Mouse (Mus musculus): ENCODE data around the gene Mfn2. TPM values are rescaled to one million over a fixed set of nuclear protein-coding genes. Genes with fewer than 3 reads are reported as not detected.
"Not testable (repeated sequence)": the region's sequence is repeated elsewhere in the genome, so short reads cannot be mapped to it uniquely, and the experiment has no call there.

The Mfn2 gene
- polyA plus RNA-seq, 1 experiment from 2014 or later = 52.4 TPM

DNA sequence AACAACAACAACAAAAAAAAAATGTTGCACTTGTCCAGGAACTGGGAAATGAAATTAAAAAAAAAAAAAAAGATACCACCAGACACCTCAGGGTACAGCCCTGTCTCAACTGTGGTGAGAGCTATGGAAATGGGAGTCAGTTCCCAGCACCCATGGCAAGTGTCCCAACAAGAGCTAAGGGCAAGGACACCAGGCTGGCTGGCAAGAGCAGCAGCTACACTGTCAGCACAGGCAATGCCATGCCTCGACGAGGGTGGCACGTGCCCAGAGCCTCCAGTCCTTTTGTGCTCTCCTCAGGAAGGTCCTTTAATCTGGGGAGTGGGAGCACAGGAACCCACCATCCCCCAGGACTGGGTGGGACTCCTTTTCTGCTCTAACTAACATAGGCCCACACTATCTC is 20.4 kb downstream of the Mfn2 start:
- Histone ChIP-seq H3K4me1 (no peaks in the 10 kb centered on the region), H3K9me3 (replicated peaks) (no peaks in the 10 kb centered on the region), H3K4me2 (no peak overlapping the region), H3K36me3 (ENCODE audit: poor library complexity, severe bottlenecking) (peaks cover 96% of the 10 kb centered on the region), H3K27ac (no peak overlapping the region), H3K9ac (no peak overlapping the region), H3K4me3 (no peak overlapping the region), H3K27me3 (no peaks in the 10 kb centered on the region)
- no peak for ATAC-seq
- 97% methylated on average over 3 of the region's 3 CpGs for WGBS

DNA sequence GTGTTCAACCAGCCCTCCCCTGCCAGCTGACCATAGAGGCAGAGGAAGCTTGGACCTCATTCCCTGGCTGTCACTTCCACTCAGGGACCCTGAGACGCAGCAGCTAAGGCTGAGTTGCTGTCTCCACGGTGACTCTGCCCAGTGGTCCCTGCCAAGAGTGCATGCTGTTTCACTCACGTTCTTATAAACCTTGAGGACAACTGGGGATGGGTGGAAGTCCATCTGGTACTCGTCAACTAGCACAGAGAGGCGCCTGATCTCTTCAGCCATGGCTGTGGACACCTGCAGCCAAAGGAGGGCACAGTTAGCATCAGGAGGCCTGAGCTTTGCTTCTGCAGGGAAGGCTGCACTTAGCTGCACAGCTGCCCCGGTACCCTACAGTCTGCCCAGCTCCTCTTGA is 21.5 kb downstream of the Mfn2 start:
- H3K4me1 ChIP-seq = no peaks in the 10 kb centered on the region
- H3K27ac ChIP-seq = no peak overlapping the region
- H3K4me3 ChIP-seq = no peak overlapping the region
- peaks cover 96% of the 10 kb centered on the region for H3K36me3 ChIP-seq (ENCODE audit: poor library complexity, severe bottlenecking)
- no peak overlapping the region for H3K9ac ChIP-seq
- ATAC-seq = no peak
- H3K27me3 ChIP-seq = no peaks in the 10 kb centered on the region
- no peaks in the 10 kb centered on the region for H3K9me3 ChIP-seq (replicated peaks)
- WGBS = 91% methylated on average over 6 of the region's 6 CpGs
- no peak overlapping the region for H3K4me2 ChIP-seq

GRCm38 (mm10) chr4:147881792-147882191 is 22.7 kb downstream of the Mfn2 start:
- H3K36me3 ChIP-seq (ENCODE audit: poor library complexity, severe bottlenecking) = peaks cover 93% of the 10 kb centered on the region
- 91% methylated on average over 7 of the region's 7 CpGs for WGBS
- H3K27me3 ChIP-seq = no peaks in the 10 kb centered on the region
- no peak overlapping the region for H3K9ac ChIP-seq
- no peak overlapping the region for H3K27ac ChIP-seq
- no peak for ATAC-seq
- H3K4me2 ChIP-seq = no peak overlapping the region
- no peak overlapping the region for H3K4me3 ChIP-seq
- H3K4me1 ChIP-seq = no peaks in the 10 kb centered on the region
- H3K9me3 ChIP-seq (replicated peaks) = no peaks in the 10 kb centered on the region

- no peak overlapping the region for H3K27ac ChIP-seq
Measured at GRCm38 (mm10) chr4:147879865-147880264, 24.6 kb downstream of the Mfn2 start.

GRCm38 (mm10) chr4:147879456-147879855 is 25.0 kb downstream of the Mfn2 start:
- Histone ChIP-seq H3K4me3 (no peak overlapping the region), H3K4me1 (no peaks in the 10 kb centered on the region)
- 81% methylated on average over 2 of the region's 2 CpGs for WGBS

More at GRCm38 (mm10) chr4:147879865-147880264, 24.6 kb downstream of the Mfn2 start:
- WGBS = 68% methylated on average over 5 of the region's 5 CpGs
- Histone ChIP-seq H3K9me3 (replicated peaks) (no peaks in the 10 kb centered on the region), H3K27me3 (no peaks in the 10 kb centered on the region), H3K4me1 (no peaks in the 10 kb centered on the region), H3K4me2 (no peak overlapping the region), H3K4me3 (no peak overlapping the region), H3K36me3 (ENCODE audit: poor library complexity, severe bottlenecking) (peaks cover 93% of the 10 kb centered on the region), H3K9ac (no peak overlapping the region)
- no peak for ATAC-seq

DNA sequence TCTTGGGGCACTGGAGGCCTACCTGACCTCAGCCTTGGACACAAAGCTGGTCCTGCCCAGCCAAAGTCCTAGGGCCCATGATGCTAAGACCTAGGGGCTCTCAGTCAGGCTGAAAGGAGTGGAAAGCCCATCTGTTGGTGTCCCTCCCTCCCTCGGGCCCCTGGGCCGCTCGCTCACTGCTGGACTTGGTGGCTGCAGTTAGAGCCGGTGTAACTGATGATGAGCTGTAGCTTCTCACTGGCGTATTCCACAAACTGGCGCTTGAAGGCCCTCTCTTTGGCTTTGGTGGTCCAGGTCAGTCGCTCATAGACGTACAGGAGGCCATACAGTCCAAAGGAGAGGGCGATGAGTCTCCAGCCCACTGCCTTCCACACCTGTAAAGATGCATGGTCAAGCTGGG is 26.0 kb downstream of the Mfn2 start:
- whole genome bisulfite sequencing = 95% methylated on average over 9 of the region's 9 CpGs

More at GRCm38 (mm10) chr4:147879456-147879855, 25.0 kb downstream of the Mfn2 start:
- no peak for ATAC-seq
- Histone ChIP-seq H3K36me3 (ENCODE audit: poor library complexity, severe bottlenecking) (peaks cover 94% of the 10 kb centered on the region), H3K27ac (no peak overlapping the region), H3K9ac (no peak overlapping the region), H3K4me2 (no peak overlapping the region), H3K27me3 (no peaks in the 10 kb centered on the region), H3K9me3 (replicated peaks) (no peaks in the 10 kb centered on the region)

DNA sequence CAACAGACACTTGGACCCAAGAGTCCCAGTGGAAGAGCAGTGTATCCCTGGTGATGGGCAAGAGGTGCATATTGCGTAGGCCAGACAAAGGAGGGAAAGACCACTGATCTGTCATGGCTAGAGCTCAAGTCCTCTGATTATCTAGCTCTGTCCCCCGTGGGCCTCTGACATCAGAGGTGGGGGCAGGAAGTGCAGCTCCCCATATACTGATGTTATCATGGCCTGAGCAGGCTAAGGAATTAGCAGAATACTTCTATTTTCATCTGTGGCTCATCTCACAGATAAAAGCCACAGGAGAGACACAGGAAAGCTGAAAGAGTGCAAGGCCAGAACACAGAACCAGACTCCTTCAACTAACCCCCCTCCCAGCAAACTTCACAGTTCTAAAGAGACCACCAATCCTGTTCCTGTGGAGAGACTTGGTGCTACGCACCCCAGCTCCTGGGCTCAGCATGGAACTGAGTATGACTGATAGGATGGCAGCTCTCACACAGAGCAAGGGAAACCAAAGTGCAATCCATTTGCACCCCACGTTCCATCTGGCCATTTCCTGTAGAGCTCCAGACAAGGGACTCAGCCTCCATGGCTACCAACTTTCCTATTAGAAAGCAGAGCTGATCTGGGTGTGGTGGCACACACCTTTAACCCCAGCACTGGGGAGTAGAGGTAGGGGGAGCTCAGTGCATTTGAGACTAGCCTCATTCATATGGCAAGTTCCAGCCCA is 28.5 kb downstream of the Mfn2 start:
- Histone ChIP-seq H3K36me3 (ENCODE audit: poor library complexity, severe bottlenecking) (peaks cover 93% of the 10 kb centered on the region), H3K4me2 (no peak overlapping the region), H3K9me3 (replicated peaks) (no peaks in the 10 kb centered on the region), H3K27ac (no peak overlapping the region), H3K4me1 (no peaks in the 10 kb centered on the region), H3K9ac (no peak overlapping the region), H3K27me3 (no peaks in the 10 kb centered on the region), H3K4me3 (no peak overlapping the region)
- no peak for ATAC-seq
- WGBS = 93% methylated on average over 4 of the region's 4 CpGs

More for the DNA sequence above, 26.0 kb downstream of the Mfn2 start:
- Histone ChIP-seq H3K4me2 (no peak overlapping the region), H3K4me1 (no peaks in the 10 kb centered on the region), H3K9ac (no peak overlapping the region), H3K36me3 (ENCODE audit: poor library complexity, severe bottlenecking) (peaks cover 95% of the 10 kb centered on the region), H3K9me3 (replicated peaks) (no peaks in the 10 kb centered on the region), H3K27me3 (no peaks in the 10 kb centered on the region), H3K4me3 (no peak overlapping the region), H3K27ac (no peak overlapping the region)
- ATAC-seq = no peak

DNA sequence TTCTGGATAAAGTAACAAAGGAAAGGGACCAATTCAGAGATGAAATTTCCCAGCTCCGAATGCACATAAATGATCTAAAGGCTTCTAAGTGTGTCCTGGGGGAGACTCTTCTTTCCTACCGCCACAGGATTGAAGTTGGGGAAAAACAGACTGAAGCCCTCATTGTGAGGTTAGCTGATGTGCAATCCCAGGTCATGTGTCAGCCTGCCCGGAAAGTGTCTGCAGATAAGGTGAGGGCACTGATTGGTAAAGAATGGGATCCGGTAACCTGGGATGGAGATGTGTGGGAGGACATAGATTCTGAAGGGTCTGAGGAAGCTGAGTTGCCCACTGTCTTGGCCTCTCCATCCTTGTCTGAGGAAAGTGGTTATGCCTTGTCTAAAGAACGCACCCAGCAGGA is 35.3 kb downstream of the Mfn2 start:
- Histone ChIP-seq H3K27ac (no peak overlapping the region; the same call in 1 of the 2 replicates), H3K36me3 (ENCODE audit: poor library complexity, severe bottlenecking) (peaks cover 53% of the 10 kb centered on the region), H3K9me3 (replicated peaks) (no peaks in the 10 kb centered on the region), H3K9ac (peak overlapping the region; percentile 74), H3K4me1 (peaks cover 26% of the 10 kb centered on the region), H3K27me3 (no peaks in the 10 kb centered on the region), H3K4me3 (peak overlapping the region; percentile 86), H3K4me2 (peak overlapping the region; percentile 91)
- no peak for ATAC-seq
- WGBS = 16% methylated on average over 5 of the region's 5 CpGs

GRCm38 (mm10) chr4:147868450-147869031 is 36.0 kb downstream of the Mfn2 start, which contains the start of the genes Miip and Fv1:
Gene Miip, minus strand, starts transcription at chr4:147868816.
Gene Fv1, plus strand, starts transcription at chr4:147868979.
- peaks cover 52% of the 10 kb centered on the region for H3K36me3 ChIP-seq (ENCODE audit: poor library complexity, severe bottlenecking)
- peak within 1 kb of the TSS; percentile 91 for H3K4me2 ChIP-seq
- peak within 1 kb of the TSS; percentile 87 for H3K9ac ChIP-seq
- peak within 1 kb of the TSS; percentile 80 for H3K27ac ChIP-seq
- peak; percentile 98 for ATAC-seq
- no peaks in the 10 kb centered on the region for H3K27me3 ChIP-seq
- peak within 1 kb of the TSS; percentile 86 for H3K4me3 ChIP-seq
- under 1% methylated on average over 30 of the region's 30 CpGs for WGBS
- peaks cover 26% of the 10 kb centered on the region for H3K4me1 ChIP-seq
- H3K9me3 ChIP-seq (replicated peaks) = no peaks in the 10 kb centered on the region

DNA sequence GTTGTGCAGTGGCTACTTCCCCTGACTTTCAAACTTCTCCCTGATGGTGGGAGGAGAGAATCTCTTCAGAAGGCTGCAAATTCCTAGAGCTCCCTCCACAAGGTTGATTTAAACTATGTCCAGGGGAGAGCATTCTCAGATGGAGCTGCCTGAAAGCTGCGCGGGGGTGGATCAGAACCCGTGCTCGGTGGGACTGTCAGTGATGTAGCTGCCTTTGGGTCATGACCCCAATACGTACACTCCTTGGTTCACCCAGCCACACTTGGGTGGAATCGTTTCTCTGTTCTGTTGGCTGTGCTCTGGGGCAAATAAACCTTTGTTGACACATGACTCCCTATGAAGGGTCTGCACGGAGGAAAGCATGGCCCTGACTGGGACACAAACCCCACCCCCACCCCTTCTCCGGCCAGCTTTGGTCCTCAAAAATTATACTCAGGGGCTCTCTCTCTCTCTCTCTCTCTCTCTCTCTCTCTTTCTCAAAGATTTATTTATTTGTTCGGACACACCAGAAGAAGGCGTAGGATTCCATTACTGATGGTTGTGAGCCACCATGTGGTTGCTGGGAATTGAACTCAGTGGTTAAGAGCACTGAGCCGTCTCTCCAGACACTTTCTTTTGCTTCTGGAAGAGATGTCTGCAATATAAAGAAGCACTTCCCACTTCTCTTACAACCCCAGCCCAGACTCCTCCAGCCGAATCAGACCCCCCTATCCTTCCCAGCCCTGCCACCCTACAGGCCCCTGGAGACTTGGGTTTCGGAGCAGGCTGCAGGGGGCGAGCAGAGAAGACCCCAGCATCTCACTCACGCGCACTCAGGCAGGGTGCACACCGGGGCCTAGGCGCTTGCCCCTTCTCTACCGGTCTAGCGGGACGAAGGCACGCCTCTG is 36.7 kb downstream of the Mfn2 start:
- peak overlapping the region; percentile 86 for H3K4me3 ChIP-seq
- WGBS = 9% methylated on average over 22 of the region's 22 CpGs
- H3K27ac ChIP-seq = peak overlapping the region; percentile 80
- ATAC-seq = peak; percentile 3
- peak overlapping the region; percentile 91 for H3K4me2 ChIP-seq
- H3K4me1 ChIP-seq = peaks cover 26% of the 10 kb centered on the region
- peak overlapping the region; percentile 87 for H3K9ac ChIP-seq
- no peaks in the 10 kb centered on the region for H3K27me3 ChIP-seq
- peaks cover 52% of the 10 kb centered on the region for H3K36me3 ChIP-seq (ENCODE audit: poor library complexity, severe bottlenecking)
- no peaks in the 10 kb centered on the region for H3K9me3 ChIP-seq (replicated peaks)

DNA sequence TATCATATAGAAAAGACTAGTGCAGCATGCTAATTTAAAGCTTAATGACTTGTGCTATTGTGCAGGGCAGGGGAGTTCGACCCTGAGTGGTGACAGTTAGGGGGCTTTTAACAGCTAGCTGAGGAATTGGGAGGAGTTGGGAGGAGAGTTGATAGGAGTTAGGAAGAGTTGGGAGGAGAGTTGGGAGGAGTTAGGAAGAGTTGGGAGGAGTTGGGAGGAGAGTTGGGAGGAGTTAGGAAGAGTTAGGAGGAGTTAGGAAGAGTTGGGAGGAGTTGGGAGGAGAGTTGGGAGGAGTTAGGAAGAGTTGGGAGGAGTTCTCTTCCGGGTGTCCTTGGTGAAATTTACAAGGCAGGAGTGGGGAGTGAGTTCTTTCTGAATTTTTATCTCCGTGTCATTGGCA is 37.7 kb downstream of the Mfn2 start:
- not testable (repeated sequence) for H3K4me3 ChIP-seq; H3K4me2 ChIP-seq; H3K9me3 ChIP-seq (replicated peaks); H3K27me3 ChIP-seq; ATAC-seq; H3K9ac ChIP-seq; H3K27ac ChIP-seq
- Histone ChIP-seq H3K36me3 (ENCODE audit: poor library complexity, severe bottlenecking) (peaks cover 52% of the 10 kb centered on the region), H3K4me1 (peaks cover 26% of the 10 kb centered on the region)
- WGBS = 62% methylated on average over 3 of the region's 3 CpGs

GRCm38 (mm10) chr4:147866056-147866455 is 38.4 kb downstream of the Mfn2 start:
- no peak for ATAC-seq
- no peak overlapping the region for H3K4me3 ChIP-seq
- H3K4me1 ChIP-seq = peaks cover 26% of the 10 kb centered on the region
- H3K9ac ChIP-seq = no peak overlapping the region
- 95% methylated on average over 9 of the region's 9 CpGs for WGBS
- H3K36me3 ChIP-seq (ENCODE audit: poor library complexity, severe bottlenecking) = peaks cover 54% of the 10 kb centered on the region
- H3K4me2 ChIP-seq = no peak overlapping the region
- no peaks in the 10 kb centered on the region for H3K9me3 ChIP-seq (replicated peaks)
- H3K27me3 ChIP-seq = no peaks in the 10 kb centered on the region
- H3K27ac ChIP-seq = no peak overlapping the region

All from forebrain, embryonic 13.5 days (tissue).